Mouse (Mus musculus) forebrain, postnatal 0 days (tissue): ENCODE measurements at regions not wholly inside any gene's neighbourhood (a gene's known extent, or its start where the extent isn't known, plus 50 kb on each side); places are given as distances from the start of the nearest gene placed in this dataset.

Experiments
- ATAC-seq: fragments of 200-750 bp; cut with Nextera tagmentation; 2 replicates; pipeline ENCODE4 v1.8.0; 2017; ENCODE audit warnings: mild to moderate bottlenecking, moderate library complexity
- DNase-seq: peaks from one replicate; pipeline ENCODE4 v3.0.0-alpha.2; 2015
- H3K27ac ChIP-seq: fragments of 300-500 bp; sonication (generic); 2 replicates; pipeline ENCODE4 v1.5.1; 2014; ENCODE audit warnings: low read depth, mild to moderate bottlenecking, antibody characterized with exemption, low read length, moderate library complexity, mixed read lengths
- H3K27me3 ChIP-seq: fragments of 300-500 bp; sonication (generic); 2 replicates; pipeline ENCODE4 v1.6.1; 2014; ENCODE audit warnings: mild to moderate bottlenecking, low read length, mixed read lengths; ENCODE audit not compliant: insufficient read depth
- H3K36me3 ChIP-seq: fragments of 300-500 bp; sonication (generic); 2 replicates; pipeline ENCODE4 v1.6.1; 2014; ENCODE audit warnings: mild to moderate bottlenecking, moderate library complexity; ENCODE audit not compliant: insufficient read depth
- H3K4me1 ChIP-seq: fragments of 300-500 bp; sonication (generic); 2 replicates; pipeline ENCODE4 v1.6.1; 2014; ENCODE audit warnings: antibody characterized with exemption; ENCODE audit not compliant: insufficient read depth
- H3K4me2 ChIP-seq: fragments of 300-500 bp; sonication (generic); 2 replicates; pipeline ENCODE4 v1.6.1; 2014; ENCODE audit warnings: low read depth, mild to moderate bottlenecking, moderate library complexity
- H3K4me3 ChIP-seq: fragments of 300-500 bp; sonication (generic); 2 replicates; pipeline ENCODE4 v1.5.1; 2014; ENCODE audit warnings: low read depth, low read length, mixed read lengths
- H3K9ac ChIP-seq: fragments of 300-500 bp; sonication (generic); 2 replicates; pipeline ENCODE4 v1.6.1; 2014; ENCODE audit warnings: mild to moderate bottlenecking
- H3K9me3 ChIP-seq: fragments of 300-500 bp; sonication (generic); 2 replicates; pipeline ENCODE4 v1.6.1; 2016; ENCODE audit warnings: low read length
- CTCF ChIP-seq: sonication (generic); IDR thresholded peaks from 2 replicates; pipeline ENCODE4 v1.5.1; 2016; ENCODE audit warnings: antibody characterized with exemption, control low read depth, low read depth
- WGBS: fragments of 180-500 bp; shearing (Covaris S2); extraction: QIAGEN DNeasy Blood & Tissue Kit; methylation state at CpG from one replicate; pipeline ENCODE4 v1.1.7; 2014; 5-methylcytosine and 5-hydroxymethylcytosine counted together

- Histone ChIP-seq H3K4me1 (no peaks in the 10 kb centered on the region), H3K27me3 (no peaks in the 10 kb centered on the region), H3K9ac (no peak overlapping the region), H3K36me3 (no peaks in the 10 kb centered on the region), H3K4me2 (no peak overlapping the region), H3K4me3 (no peak overlapping the region), H3K27ac (no peak overlapping the region), H3K9me3 (no peaks in the 10 kb centered on the region)
- ATAC-seq (no peak), DNase-seq (no peak)
- WGBS: 86% methylated on average over 2 of the region's 2 CpGs
- no peak for TF ChIP-seq CTCF
Measured at GRCm38 (mm10) chr1:81794771-81795170, 438.1 kb upstream of the Gm9747 start.

- Histone ChIP-seq H3K36me3 (no peaks in the 10 kb centered on the region), H3K4me2 (no peak overlapping the region), H3K27me3 (no peaks in the 10 kb centered on the region), H3K9me3 (no peaks in the 10 kb centered on the region), H3K4me1 (no peaks in the 10 kb centered on the region), H3K27ac (no peak overlapping the region), H3K9ac (no peak overlapping the region), H3K4me3 (no peak overlapping the region)
- WGBS: 67% methylated on average over 1 of the region's 1 CpGs
- TF ChIP-seq CTCF: no peak
- DNase-seq (no peak), ATAC-seq (no peak)
Measured at GRCm38 (mm10) chr1:81795399-81795798, 437.5 kb upstream of the Gm9747 start.

- DNase-seq (no peak), ATAC-seq (no peak)
- no peak for TF ChIP-seq CTCF
- Histone ChIP-seq H3K9me3 (no peaks in the 10 kb centered on the region), H3K4me3 (no peak overlapping the region), H3K27me3 (no peaks in the 10 kb centered on the region), H3K4me1 (no peaks in the 10 kb centered on the region), H3K4me2 (no peak overlapping the region), H3K36me3 (no peaks in the 10 kb centered on the region), H3K27ac (no peak overlapping the region), H3K9ac (no peak overlapping the region)
Measured at GRCm38 (mm10) chr1:81811591-81811990, 421.3 kb upstream of the Gm9747 start.

GRCm38 (mm10) chr1:81818884-81819283 is 414.0 kb upstream of the Gm9747 start:
- DNase-seq (no peak), ATAC-seq (no peak)
- no peak overlapping the region for H3K4me3 ChIP-seq
- no peak overlapping the region for H3K4me2 ChIP-seq
- H3K4me1 ChIP-seq: no peaks in the 10 kb centered on the region
- H3K27ac ChIP-seq: no peak overlapping the region
- no peaks in the 10 kb centered on the region for H3K27me3 ChIP-seq
- H3K36me3 ChIP-seq: no peaks in the 10 kb centered on the region
- TF ChIP-seq CTCF: no peak
- no peaks in the 10 kb centered on the region for H3K9me3 ChIP-seq
- H3K9ac ChIP-seq: no peak overlapping the region

GRCm38 (mm10) chr1:81841966-81842365 is 390.9 kb upstream of the Gm9747 start:
- H3K4me1 ChIP-seq: no peaks in the 10 kb centered on the region
- WGBS: 97% methylated on average over 3 of the region's 3 CpGs
- no peaks in the 10 kb centered on the region for H3K9me3 ChIP-seq
- H3K36me3 ChIP-seq: no peaks in the 10 kb centered on the region
- no peak for TF ChIP-seq CTCF
- H3K27ac ChIP-seq: no peak overlapping the region
- DNase-seq: no peak
- no peak overlapping the region for H3K9ac ChIP-seq
- H3K27me3 ChIP-seq: no peaks in the 10 kb centered on the region
- H3K4me2 ChIP-seq: no peak overlapping the region
- no peak for ATAC-seq
- H3K4me3 ChIP-seq: no peak overlapping the region

- no peaks in the 10 kb centered on the region for H3K27me3 ChIP-seq
- ATAC-seq (no peak; the same call in 1 of the 2 replicates), DNase-seq (peak; percentile 55)
- H3K9me3 ChIP-seq: no peaks in the 10 kb centered on the region
- H3K4me2 ChIP-seq: no peak overlapping the region
- no peak for TF ChIP-seq CTCF
- H3K4me1 ChIP-seq: no peaks in the 10 kb centered on the region; the same call in 1 of the 2 replicates
- WGBS: 71% methylated on average over 6 of the region's 6 CpGs
- no peaks in the 10 kb centered on the region for H3K36me3 ChIP-seq
- no peak overlapping the region for H3K27ac ChIP-seq
- H3K9ac ChIP-seq: no peak overlapping the region
- H3K4me3 ChIP-seq: no peak overlapping the region
Measured at GRCm38 (mm10) chr1:81850462-81851144, 382.3 kb upstream of the Gm9747 start.

- no peak for DNase-seq
- peak; percentile 73 for ATAC-seq
- Histone ChIP-seq H3K9me3 (no peaks in the 10 kb centered on the region), H3K36me3 (no peaks in the 10 kb centered on the region), H3K9ac (no peak overlapping the region), H3K27me3 (no peaks in the 10 kb centered on the region), H3K27ac (no peak overlapping the region), H3K4me2 (no peak overlapping the region), H3K4me3 (no peak overlapping the region), H3K4me1 (no peaks in the 10 kb centered on the region)
- no peak for TF ChIP-seq CTCF
- 37% methylated on average over 2 of the region's 2 CpGs for WGBS
Measured at GRCm38 (mm10) chr1:81859464-81859863, 373.4 kb upstream of the Gm9747 start.
